Mouse (Mus musculus) splenic B cell, adult 2 months (primary cell): ENCODE measurements around the gene Nmb.

Experiments
- DNase-seq: peaks from one replicate; pipeline ENCODE4 v3.0.0-alpha.2; 2011; ENCODE audit warnings: low read depth, low spot score
- H3K27me3 ChIP-seq: 2 replicates; pipeline ENCODE4 v1.6.1; 2012; ENCODE audit warnings: mild to moderate bottlenecking, low read length, moderate library complexity, mixed read lengths; ENCODE audit not compliant: control insufficient read depth, poor library complexity, insufficient read depth, severe bottlenecking
- H3K36me3 ChIP-seq: 2 replicates; pipeline ENCODE4 v1.6.1; 2012; ENCODE audit warnings: mild to moderate bottlenecking, low read length, moderate library complexity, mixed read lengths; ENCODE audit not compliant: control insufficient read depth, poor library complexity, insufficient read depth, severe bottlenecking

Gene Nmb

DNA sequence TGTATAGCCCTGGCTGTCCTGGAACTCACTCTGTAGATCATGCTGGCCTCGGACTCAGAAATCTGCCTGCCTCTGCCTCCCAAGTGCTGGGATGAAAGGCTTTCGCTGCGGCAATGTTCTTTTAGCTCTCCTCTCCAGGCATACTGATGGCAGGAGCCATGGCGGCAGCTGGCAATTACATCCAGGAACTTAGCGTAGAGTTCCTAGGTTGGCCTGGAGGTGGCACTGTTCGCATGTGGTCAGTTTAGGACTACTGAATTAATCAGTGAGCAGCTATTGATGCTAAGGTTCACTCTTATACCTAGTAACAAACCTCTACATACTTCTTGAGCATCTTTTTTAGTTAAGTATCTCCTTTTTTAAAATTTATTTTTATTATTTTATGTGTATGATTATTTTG, 47.7 kb downstream of the Nmb start:
- no peaks in the 10 kb centered on the region for H3K27me3 ChIP-seq
- peak; percentile 87 for DNase-seq

DNA sequence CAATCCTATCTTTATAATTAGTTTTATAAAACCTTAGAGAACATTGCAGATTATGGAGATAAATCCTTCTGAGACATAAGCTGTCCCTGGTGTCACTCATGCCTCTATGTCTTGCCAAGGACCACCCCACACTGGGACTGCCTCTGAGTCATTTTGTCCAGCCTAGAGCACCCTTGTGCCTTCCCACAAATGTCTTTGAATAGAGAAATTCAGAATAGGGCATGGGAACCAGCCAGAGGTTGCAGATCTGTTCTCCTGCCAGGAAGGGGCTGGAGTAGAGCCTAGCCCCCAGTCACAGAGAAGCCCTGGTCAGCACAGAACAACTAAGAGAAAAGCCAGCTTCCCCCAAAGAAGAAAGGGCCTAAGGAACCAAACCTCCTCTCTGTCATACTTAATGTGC, 49.6 kb downstream of the Nmb start:
- Histone ChIP-seq H3K36me3 (no peaks in the 10 kb centered on the region), H3K27me3 (no peaks in the 10 kb centered on the region)
- no peak for DNase-seq

More for the DNA sequence above, 47.7 kb downstream of the Nmb start:
- no peaks in the 10 kb centered on the region for H3K36me3 ChIP-seq

DNA sequence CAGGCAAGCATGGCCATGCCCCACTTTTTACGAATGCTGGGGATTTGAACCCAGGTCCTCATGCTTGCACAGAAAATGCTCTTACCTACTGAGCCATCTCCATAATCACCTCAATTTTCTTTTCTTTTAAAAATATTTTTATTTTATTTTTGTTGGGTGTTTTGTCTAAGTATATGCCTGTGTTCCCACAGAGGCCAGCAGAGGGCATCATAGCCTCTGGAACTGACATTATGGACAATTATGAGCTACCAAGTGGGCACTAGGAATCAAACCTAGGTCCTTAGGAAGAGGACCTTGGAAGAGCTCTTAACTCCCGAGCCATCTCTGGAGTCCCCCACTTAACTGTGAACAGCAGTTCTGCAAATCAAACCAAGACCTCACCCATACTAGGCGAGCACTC, 51.7 kb downstream of the Nmb start:
- DNase-seq = peak; percentile 37
- H3K36me3 ChIP-seq = no peaks in the 10 kb centered on the region
- H3K27me3 ChIP-seq = no peaks in the 10 kb centered on the region
